Mouse (Mus musculus) ES-E14 (cell line): Measurements from ENCODE around the gene Stub1. TPM values are rescaled to one million over a fixed set of nuclear protein-coding genes. Genes with fewer than 3 reads are reported as not detected.

ENCODE experiments used
- DNase-seq: peaks from one replicate; pipeline ENCODE4 v3.0.0-alpha.2; 2013; ENCODE audit warnings: low read depth, low spot score
- H3K27ac ChIP-seq: 2 replicates; pipeline ENCODE4 v1.5.1; 2012; ENCODE audit warnings: low read depth, mild to moderate bottlenecking, low read length, moderate library complexity, mixed read lengths; ENCODE audit not compliant: poor library complexity, insufficient read depth, severe bottlenecking
- H3K36me3 ChIP-seq: 2 replicates; pipeline ENCODE4 v1.6.1; 2012; ENCODE audit warnings: mild to moderate bottlenecking, low read length, moderate library complexity, mixed read lengths; ENCODE audit not compliant: control insufficient read depth, poor library complexity, insufficient read depth, severe bottlenecking
- H3K4me1 ChIP-seq, 2 experiments: fragments of 150-350 bp in 1 of 2; sonication (generic) in 1 of 2; 2 replicates each; pipeline ENCODE4 v1.6.1; 2012; ENCODE audit warnings: low read length in 2 of 2, mild to moderate bottlenecking in 1 of 2, mixed read lengths in 1 of 2; ENCODE audit not compliant: control insufficient read depth in 2 of 2, insufficient read depth in 2 of 2, poor library complexity in 1 of 2
- H3K4me3 ChIP-seq, 2 experiments: fragments of 150-350 bp in 1 of 2; sonication (generic) in 1 of 2; 2 replicates each; pipeline ENCODE4 v1.5.1; 2012; ENCODE audit warnings: low read length in 2 of 2, low read depth in 1 of 2, mild to moderate bottlenecking in 1 of 2, mixed read lengths in 1 of 2; ENCODE audit not compliant: insufficient read depth in 1 of 2, poor library complexity in 1 of 2, severe bottlenecking in 1 of 2
- H3K9ac ChIP-seq: 2 replicates; pipeline ENCODE4 v1.6.1; 2012; ENCODE audit warnings: low read depth, mild to moderate bottlenecking, low read length, mixed read lengths; ENCODE audit not compliant: poor library complexity, insufficient read depth, severe bottlenecking
- H3K9me3 ChIP-seq: fragments of 150-350 bp; sonication (generic); 2 replicates; pipeline ENCODE4 v1.6.1; 2012; ENCODE audit warnings: low read depth, mild to moderate bottlenecking, low read length; ENCODE audit not compliant: control insufficient read depth, insufficient read depth
- CHD2 ChIP-seq: IDR thresholded peaks from 2 replicates; pipeline ENCODE4 v1.6.1; 2014; ENCODE audit warnings: mild to moderate bottlenecking, low read depth, low read length, inconsistent platforms
- HCFC1 ChIP-seq: IDR thresholded peaks from 2 replicates; pipeline ENCODE4 v1.6.1; 2012; ENCODE audit warnings: low read length, inconsistent platforms, borderline replicate concordance; ENCODE audit not compliant: insufficient read depth
- MAFK ChIP-seq: IDR thresholded peaks from 2 replicates; pipeline ENCODE4 v1.6.1; 2014; ENCODE audit warnings: mild to moderate bottlenecking, low read depth, low read length, inconsistent platforms; ENCODE audit not compliant: insufficient read depth
- ZC3H11A ChIP-seq: IDR thresholded peaks from 2 replicates; pipeline ENCODE4 v1.6.1; 2012; ENCODE audit warnings: low read depth, mild to moderate bottlenecking, inconsistent platforms, low read length, borderline replicate concordance
- ZNF384 ChIP-seq: IDR thresholded peaks from 2 replicates; pipeline ENCODE4 v1.6.1; 2012; ENCODE audit warnings: low read depth, low read length, inconsistent platforms
- in situ Hi-C, 2 experiments: fragments of 600-800 bp; cut with MboI; formaldehyde crosslinking; loops; one replicate each; pipeline ENCODE4 v1.15.1; 2025; ENCODE audit warnings: low sequenced_read_pairs in 2 of 2, inconsistent platforms in 1 of 2; ENCODE audit not compliant: unreplicated experiment in 2 of 2
- total RNA-seq: library from RNA; depleted of rRNA; stranded (reverse); fragments of 300-350 nt; gene quantifications from 2 replicates; pipeline ENCODE4 v1.2.3, GENCODE M21; 2012

Stub1 gene
- total RNA-seq, 1 experiment = 161 TPM

- no peaks in the 10 kb centered on the region for H3K36me3 ChIP-seq
- peak; percentile 87 for DNase-seq
- H3K4me3 ChIP-seq = no peak overlapping the region
- TF ChIP-seq HCFC1 (peak; percentile 57; the same call in 1 of the 2 replicates), CHD2 (no peak), MAFK (no peak)
- no peaks in the 10 kb centered on the region for H3K9me3 ChIP-seq
- no peak overlapping the region for H3K9ac ChIP-seq
- peaks cover 2 to 7% of the 10 kb centered on the region in 2 experiments; a peak in 2 of 4 replicates for H3K4me1 ChIP-seq
- H3K27ac ChIP-seq = no peak overlapping the region
- in situ Hi-C loops = no loop called here
Observed at GRCm38 (mm10) chr17:25813471-25813870, 19.7 kb downstream of the Stub1 start.

GRCm38 (mm10) chr17:25810890-25811289, 22.3 kb downstream of the Stub1 start:
- H3K27ac ChIP-seq = no peak overlapping the region
- no peaks in the 10 kb centered on the region for H3K36me3 ChIP-seq
- DNase-seq = no peak
- peaks cover 0 to 5% of the 10 kb centered on the region in 2 experiments; a peak in 2 of 4 replicates for H3K4me1 ChIP-seq
- no peak overlapping the region for H3K9ac ChIP-seq
- TF ChIP-seq MAFK (no peak), CHD2 (no peak), ZNF384 (no peak), ZC3H11A (no peak), HCFC1 (no peak)
- no peak overlapping the region for H3K4me3 ChIP-seq
- H3K9me3 ChIP-seq = no peaks in the 10 kb centered on the region
- in situ Hi-C loops = no loop called here

- peaks cover 0 to 5% of the 10 kb centered on the region in 2 experiments; a peak in 2 of 4 replicates for H3K4me1 ChIP-seq
- H3K27ac ChIP-seq = no peak overlapping the region
- no peak for DNase-seq
- peak overlapping the region; percentile 68 to 76 for H3K4me3 ChIP-seq
- H3K36me3 ChIP-seq = no peaks in the 10 kb centered on the region
- TF ChIP-seq ZNF384 (no peak), CHD2 (no peak), HCFC1 (no peak), MAFK (no peak), ZC3H11A (no peak)
- H3K9ac ChIP-seq = peak overlapping the region; percentile 69
- in situ Hi-C loops = no loop called here
- H3K9me3 ChIP-seq = no peaks in the 10 kb centered on the region
Observed at GRCm38 (mm10) chr17:25809606-25810340, 23.4 kb downstream of the Stub1 start.

GRCm38 (mm10) chr17:25808789-25809605, 24.2 kb downstream of the Stub1 start, which contains the start of gene Fbxl16:
Gene Fbxl16 (plus strand): TSS chr17:25809085.
- Histone ChIP-seq H3K36me3 (no peaks in the 10 kb centered on the region), H3K4me3 (peak within 1 kb of the TSS; percentile 68 to 76), H3K9ac (peak within 1 kb of the TSS; percentile 69), H3K9me3 (no peaks in the 10 kb centered on the region), H3K4me1 (peaks cover 0 to 5% of the 10 kb centered on the region in 2 experiments; a peak in 2 of 4 replicates), H3K27ac (no peak within 1 kb of the TSS)
- DNase-seq = no peak
- TF ChIP-seq ZNF384 = no peak
- in situ Hi-C loops = no loop called here
